In genomic region chr3:80837583-80837982, GRCm38 (mm10) we compare ENCODE assay signal across 22 mouse cellular contexts. TPM values are rescaled to one million over a fixed set of nuclear protein-coding genes. Genes with fewer than 3 reads are reported as not detected.
A peak's percentile ranks its signal among the peaks of the same experiment; 100 is the strongest.
DNase-seq lines count a peak whose midpoint lies in the region; ATAC-seq lines count a peak whose summit lies in the region.
"Had no signal": no experiment of that assay in that cellular context is flagged by ENCODE, and none has a peak within 500 bp of the region (broad histone marks: within the 10 kb centered on the region; RNA-seq: fewer than 3 reads in every experiment).

No protein-coding gene starts in this region.

- H3K4me1 ChIP-seq in lung, embryonic 15.5 days, result no peaks in the 10 kb centered on the region
- H3K4me1 ChIP-seq in embryonic facial prominence, embryonic 14.5 days (ENCODE audit: control insufficient read depth, insufficient read depth, low read length), result no peaks in the 10 kb centered on the region
- H3K4me1 ChIP-seq in limb, embryonic 13.5 days, result peaks cover 22% of the 10 kb centered on the region
- H3K4me1 ChIP-seq: embryonic facial prominence, embryonic 12.5 days; forebrain, embryonic 12.5 days; heart, embryonic 13.5 days; hindbrain, embryonic 12.5 days had no signal

- no peak overlapping the region for H3K4me3 ChIP-seq in lung, embryonic 15.5 days
- H3K4me3 ChIP-seq in embryonic facial prominence, embryonic 14.5 days (ENCODE audit: low read depth, low read length), result no peak overlapping the region
- H3K4me3 ChIP-seq in limb, embryonic 13.5 days, result no peak overlapping the region
- H3K4me3 ChIP-seq: embryonic facial prominence, embryonic 12.5 days; forebrain, embryonic 12.5 days; gastrocnemius, adult 2 months; heart, embryonic 13.5 days; hindbrain, embryonic 12.5 days had no signal

- no peaks in the 10 kb centered on the region for H3K27me3 ChIP-seq in lung, embryonic 15.5 days
- no peaks in the 10 kb centered on the region for H3K27me3 ChIP-seq in embryonic facial prominence, embryonic 14.5 days (replicated peaks; ENCODE audit: control insufficient read depth, insufficient read depth, low read length)
- no peaks in the 10 kb centered on the region for H3K27me3 ChIP-seq in limb, embryonic 13.5 days
- H3K27me3 ChIP-seq: embryonic facial prominence, embryonic 12.5 days; forebrain, embryonic 12.5 days; heart, embryonic 13.5 days; hindbrain, embryonic 12.5 days had no signal

- H3K4me2 ChIP-seq in lung, embryonic 15.5 days, result no peak overlapping the region
- no peak overlapping the region for H3K4me2 ChIP-seq in embryonic facial prominence, embryonic 14.5 days (ENCODE audit: low read depth, low read length)
- H3K4me2 ChIP-seq in limb, embryonic 13.5 days (replicated peaks), result no peak overlapping the region
- H3K4me2 ChIP-seq: embryonic facial prominence, embryonic 12.5 days; forebrain, embryonic 12.5 days; heart, embryonic 13.5 days; hindbrain, embryonic 12.5 days had no signal

- no peaks in the 10 kb centered on the region for H3K36me3 ChIP-seq in lung, embryonic 15.5 days
- no peaks in the 10 kb centered on the region for H3K36me3 ChIP-seq in embryonic facial prominence, embryonic 14.5 days (ENCODE audit: control insufficient read depth, insufficient read depth, low read length)
- H3K36me3 ChIP-seq in limb, embryonic 13.5 days, result no peaks in the 10 kb centered on the region
- H3K36me3 ChIP-seq: embryonic facial prominence, embryonic 12.5 days; forebrain, embryonic 12.5 days; heart, embryonic 13.5 days; hindbrain, embryonic 12.5 days had no signal

- ATAC-seq in lung, embryonic 15.5 days (ENCODE audit: borderline replicate concordance, extremely low read depth, low FRiP score, low TSS enrichment), result peak; percentile 67; the same call in 1 of the 2 replicates
- ATAC-seq in embryonic facial prominence, embryonic 14.5 days (ENCODE audit: low read depth), result no peak
- peak; percentile 58; the same call in 1 of the 2 replicates for ATAC-seq in limb, embryonic 13.5 days (ENCODE audit: low FRiP score, low read depth)
- ATAC-seq: forebrain, embryonic 16.5 days; hindbrain, embryonic 16.5 days had no signal

- DNase-seq in lung, postnatal 25 days (ENCODE audit: low spot score), result no peak
- DNase-seq in embryonic facial prominence, embryonic 14.5 days (ENCODE audit: low spot score), result peak; percentile 10
- peak; percentile 76 for DNase-seq in hindlimb bud, embryonic 11.5 days (ENCODE audit: extremely low spot score, low read depth, low spot score)
- DNase-seq in adrenal gland, adult 8-10 months, result no peak
- no peak for DNase-seq in liver
- DNase-seq: adrenal gland, postnatal 10 days; cerebellum, adult 11-12 months; cerebellum, adult 9-10 months; cerebellum, postnatal 25 days; gastrocnemius, adult 2 months; gastrocnemius, postnatal 36 days; heart, adult 11 months; heart, postnatal 36 days had no signal

- no peak overlapping the region for H3K27ac ChIP-seq in lung, embryonic 15.5 days
- H3K27ac ChIP-seq in embryonic facial prominence, embryonic 14.5 days (replicated peaks; ENCODE audit: low read depth, low read length), result no peak overlapping the region
- no peak overlapping the region for H3K27ac ChIP-seq in limb, embryonic 13.5 days
- H3K27ac ChIP-seq: embryonic facial prominence, embryonic 12.5 days; forebrain, embryonic 12.5 days; gastrocnemius, adult 2 months; heart, embryonic 13.5 days; hindbrain, embryonic 12.5 days had no signal

- no peaks in the 10 kb centered on the region for H3K9me3 ChIP-seq in lung, embryonic 15.5 days
- H3K9me3 ChIP-seq in embryonic facial prominence, embryonic 14.5 days (ENCODE audit: control insufficient read depth, low read length), result no peaks in the 10 kb centered on the region
- no peaks in the 10 kb centered on the region for H3K9me3 ChIP-seq in limb, embryonic 13.5 days
- H3K9me3 ChIP-seq: embryonic facial prominence, embryonic 12.5 days; forebrain, embryonic 12.5 days; heart, embryonic 13.5 days; hindbrain, embryonic 12.5 days had no signal

- WGBS in lung, embryonic 15.5 days, result 40% methylated on average over 3 of the region's 3 CpGs
- 35% methylated on average over 3 of the region's 3 CpGs for WGBS in embryonic facial prominence, embryonic 14.5 days
- 15% methylated on average over 3 of the region's 3 CpGs for WGBS in limb, embryonic 13.5 days

- no peak overlapping the region for H3K9ac ChIP-seq in lung, embryonic 15.5 days
- H3K9ac ChIP-seq in embryonic facial prominence, embryonic 14.5 days (ENCODE audit: low read depth, low read length), result no peak overlapping the region
- no peak overlapping the region for H3K9ac ChIP-seq in limb, embryonic 13.5 days
- H3K9ac ChIP-seq: embryonic facial prominence, embryonic 12.5 days; forebrain, embryonic 12.5 days; heart, embryonic 13.5 days; hindbrain, embryonic 12.5 days had no signal

RNA-seq across cellular contexts. Expression of gene Gria2, which starts 34.9 kb away (rescaled TPM):
- 0.38 and 0.46 TPM in 2 replicates for polyA plus RNA-seq in lung, embryonic 15.5 days (2015; fragmentation: Nextera tagmentation; extraction: Ambion mirVana)
- polyA plus RNA-seq in embryonic facial prominence, embryonic 14.5 days (2014; fragmentation: Nextera tagmentation; extraction: Ambion mirVana), result 3.6 and 3.9 TPM in 2 replicates
- polyA plus RNA-seq in limb, embryonic 13.5 days (2015; fragmentation: Nextera tagmentation; extraction: Ambion mirVana), result 3.3 and 3.6 TPM in 2 replicates
- total RNA-seq in adrenal gland, adult 8-10 months (2022), result 10 to 100 TPM; 12.2 to 22.3 (median 18.1) TPM
- total RNA-seq: ES-E14 had no signal

Comparison
In these comparisons a context has a peak if more than half of its experiments do, and no peak if none do; other contexts are left out.
1. DNase-seq: peak in embryonic facial prominence, embryonic 14.5 days (single experiment) and hindlimb bud, embryonic 11.5 days (single experiment); none in lung, postnatal 25 days (single experiment), adrenal gland, adult 8-10 months (single experiment) and liver (single experiment).